8 mouse cellular contexts compared by ENCODE assay signal in the genomic region with DNA sequence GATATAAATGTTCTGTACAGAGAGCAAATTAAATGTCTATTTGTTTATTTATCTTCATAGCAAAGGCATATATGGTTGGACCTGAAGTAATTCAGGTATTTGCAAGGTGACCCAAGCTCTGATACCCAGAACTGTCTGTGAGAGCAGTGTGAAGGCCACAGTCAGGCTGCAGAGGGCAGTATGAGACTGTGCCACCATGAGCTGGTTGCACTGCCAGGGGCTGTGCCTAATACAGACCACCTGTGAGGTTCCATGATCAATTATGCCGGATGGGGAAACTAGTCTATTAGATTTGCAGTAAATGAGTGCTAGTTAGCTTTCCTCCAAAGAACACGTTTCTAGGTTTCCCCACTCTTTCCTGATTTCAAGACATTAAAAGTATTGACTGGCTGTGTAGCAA.
DNase-seq lines count a peak whose midpoint lies in the region; ATAC-seq and TF ChIP-seq lines count a peak whose summit lies in the region.

No protein-coding gene starts in this region.

- H3K4me2 ChIP-seq in forebrain, embryonic 15.5 days (replicated peaks) = no peak overlapping the region
- no peak overlapping the region for H3K4me2 ChIP-seq in midbrain, embryonic 12.5 days (replicated peaks)

- WGBS in forebrain, embryonic 15.5 days = 27% methylated on average over 2 of the region's 2 CpGs
- WGBS in midbrain, embryonic 12.5 days = 58% methylated on average over 2 of the region's 2 CpGs

- H3K36me3 ChIP-seq in forebrain, embryonic 15.5 days = no peaks in the 10 kb centered on the region
- H3K36me3 ChIP-seq in midbrain, embryonic 12.5 days = no peaks in the 10 kb centered on the region

- H3K9me3 ChIP-seq in forebrain, embryonic 15.5 days = no peaks in the 10 kb centered on the region
- no peaks in the 10 kb centered on the region for H3K9me3 ChIP-seq in midbrain, embryonic 12.5 days

- no peak overlapping the region for H3K4me3 ChIP-seq in forebrain, embryonic 15.5 days
- H3K4me3 ChIP-seq in midbrain, embryonic 12.5 days = no peak overlapping the region

- DNase-seq in layer of hippocampus, postnatal 10 days (ENCODE audit: low spot score in 2 of 2) = peak; percentile 37 to 51
- no peak for DNase-seq in layer of hippocampus, postnatal 14 days (ENCODE audit: low spot score in 2 of 2)
- peak; percentile 64 for DNase-seq in brain, embryonic 14.5 days (ENCODE audit: low read depth)
- DNase-seq in thymus, postnatal 36 days = no peak
- no peak for DNase-seq in gastrocnemius, postnatal 10 days

- H3K4me1 ChIP-seq in forebrain, embryonic 15.5 days = peaks cover 11% of the 10 kb centered on the region
- H3K4me1 ChIP-seq in midbrain, embryonic 12.5 days = peaks cover 11% of the 10 kb centered on the region; the same call in 1 of the 2 replicates

- peak; percentile 77 for TF ChIP-seq CTCF in brain, embryonic 14.5 days (IDR thresholded peaks at IDR 0.05; ENCODE audit: borderline replicate concordance, extremely low read depth, insufficient read depth, insufficient read length)

- TF ChIP-seq POLR2A in brain, embryonic 14.5 days (IDR thresholded peaks at IDR 0.05; ENCODE audit: borderline replicate concordance, extremely low read depth, insufficient read depth, insufficient read length, poor library complexity, severe bottlenecking) = no peak

- ATAC-seq in forebrain, embryonic 15.5 days (replicated peaks) = peak; percentile 61; the same call in 1 of the 2 replicates
- peak; percentile 51; the same call in 1 of the 2 replicates for ATAC-seq in midbrain, embryonic 12.5 days (ENCODE audit: low FRiP score, low read depth)
- ATAC-seq in erythroid progenitor cell, adult 5-6 weeks (replicated peaks; ENCODE audit: low FRiP score, poor library complexity, severe bottlenecking) = no peak

- H3K27me3 ChIP-seq in forebrain, embryonic 15.5 days = peaks cover 37% of the 10 kb centered on the region
- H3K27me3 ChIP-seq in midbrain, embryonic 12.5 days = no peaks in the 10 kb centered on the region

- H3K9ac ChIP-seq in forebrain, embryonic 15.5 days (replicated peaks) = no peak overlapping the region
- H3K9ac ChIP-seq in midbrain, embryonic 12.5 days (replicated peaks) = no peak overlapping the region

- H3K27ac ChIP-seq in forebrain, embryonic 15.5 days (replicated peaks) = no peak overlapping the region
- no peak overlapping the region for H3K27ac ChIP-seq in midbrain, embryonic 12.5 days (replicated peaks)

Comparison
In these comparisons a context has a peak if more than half of its experiments do, and no peak if none do; other contexts are left out.
1. DNase-seq: peak in layer of hippocampus, postnatal 10 days (2 of 2) and brain, embryonic 14.5 days (single experiment); none in layer of hippocampus, postnatal 14 days (0 of 2), thymus, postnatal 36 days (0 of 2) and gastrocnemius, postnatal 10 days (single experiment).